Mouse (Mus musculus): ENCODE measurements around the gene Rac2.

DNA sequence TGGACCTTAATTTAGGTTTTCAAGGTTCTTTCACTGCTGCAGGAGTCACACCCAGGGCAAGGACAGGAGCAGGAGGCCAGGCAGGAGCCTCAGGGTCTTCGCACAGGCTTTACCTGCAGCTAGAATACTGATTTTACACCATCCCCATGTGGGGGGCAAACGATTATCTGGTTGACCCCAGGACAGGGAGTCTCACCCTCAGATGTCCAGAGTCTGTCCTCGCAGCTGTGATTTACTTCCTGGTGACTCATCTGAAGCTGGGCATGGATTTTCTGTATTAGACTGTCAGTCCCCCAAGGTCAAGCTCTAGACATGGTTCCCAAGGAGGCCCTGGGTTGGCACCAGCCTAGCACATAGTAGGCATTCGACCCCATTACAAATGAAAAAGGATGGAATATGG, 26.5 kb downstream of the Rac2 start:
- TF ChIP-seq ZNF384 (IDR thresholded peaks at IDR 0.05; ENCODE audit: low read depth, low read length) (no peak), CHD2 (IDR thresholded peaks at IDR 0.05; ENCODE audit: low read depth, low read length) (no peak), MAFK (IDR thresholded peaks at IDR 0.05; ENCODE audit: insufficient read depth, low read depth, low read length) (no peak)
